Mouse (Mus musculus) bone marrow, adult 2 months (tissue): ENCODE data around the gene Ephx4. TPM values are rescaled to one million over a fixed set of nuclear protein-coding genes. Genes with fewer than 3 reads are reported as not detected.

ENCODE experiments used
- H3K27ac ChIP-seq: fragments of 200-500 bp; 2 replicates; pipeline ENCODE4 v1.5.1; 2012; ENCODE audit warnings: low read depth, mild to moderate bottlenecking, control low read depth, inconsistent platforms, low read length; ENCODE audit not compliant: control insufficient read depth, poor library complexity, insufficient read depth
- H3K4me1 ChIP-seq: fragments of 200-500 bp; 2 replicates; pipeline ENCODE4 v1.6.1; 2011; ENCODE audit warnings: low read length; ENCODE audit not compliant: control insufficient read depth, insufficient read depth
- H3K4me3 ChIP-seq: fragments of 200-500 bp; replicated peaks from 2 replicates; pipeline ENCODE3; 2011; ENCODE audit warnings: mild to moderate bottlenecking, low read depth, low read length, control low read depth; ENCODE audit not compliant: control insufficient read depth
- CTCF ChIP-seq: fragments of 200-500 bp; IDR thresholded peaks from 2 replicates; pipeline ENCODE4 v1.5.1; 2011; ENCODE audit warnings: low read length, control low read depth; ENCODE audit not compliant: control insufficient read depth, insufficient read depth
- POLR2A ChIP-seq: fragments of 200-500 bp; IDR thresholded peaks from 2 replicates; pipeline ENCODE4 v1.6.1; 2011; ENCODE audit warnings: low read depth, mild to moderate bottlenecking, control low read depth, low read length, borderline replicate concordance; ENCODE audit not compliant: control insufficient read depth
- WGBS: fragments of 180-500 bp; shearing (Covaris S2); methylation state at CpG from one replicate; pipeline ENCODE4 v1.1.7; 2018; 5-methylcytosine and 5-hydroxymethylcytosine counted together
- polyA plus RNA-seq: library from polyadenylated mRNA; stranded (reverse); fragments of >200 nt; gene quantifications from 2 replicates; pipeline ENCODE4 v1.2.4, GENCODE M21; 2011; ENCODE audit warnings: low replicate concordance; ENCODE audit not compliant: missing spikeins, insufficient read depth, insufficient read length

Ephx4 gene
- polyA plus RNA-seq, 1 experiment: not detected

DNA sequence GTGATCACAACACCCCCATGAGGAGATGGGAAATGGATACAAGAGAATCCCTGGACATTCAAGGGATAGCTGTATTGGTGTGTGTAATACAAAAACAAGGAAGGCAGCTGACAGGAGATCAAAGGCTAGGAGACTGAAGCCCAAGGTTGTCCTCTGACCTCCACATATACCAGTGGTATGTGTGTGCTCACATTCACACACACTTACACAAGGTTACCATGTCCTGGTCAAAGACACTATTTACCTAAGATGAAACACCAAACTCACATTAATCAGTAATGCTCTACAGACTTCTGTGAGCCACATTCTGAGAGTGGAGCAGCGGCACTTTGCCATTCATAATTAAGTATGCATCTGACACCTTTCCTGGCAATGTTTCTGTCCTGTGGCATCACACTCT, 7.8 kb downstream of the Ephx4 start:
- no peak for TF ChIP-seq POLR2A
- no peak for TF ChIP-seq CTCF
- 83% methylated on average over 1 of the region's 1 CpGs for WGBS
- H3K4me3 ChIP-seq: no peak overlapping the region
- no peak overlapping the region for H3K27ac ChIP-seq
- no peaks in the 10 kb centered on the region for H3K4me1 ChIP-seq

DNA sequence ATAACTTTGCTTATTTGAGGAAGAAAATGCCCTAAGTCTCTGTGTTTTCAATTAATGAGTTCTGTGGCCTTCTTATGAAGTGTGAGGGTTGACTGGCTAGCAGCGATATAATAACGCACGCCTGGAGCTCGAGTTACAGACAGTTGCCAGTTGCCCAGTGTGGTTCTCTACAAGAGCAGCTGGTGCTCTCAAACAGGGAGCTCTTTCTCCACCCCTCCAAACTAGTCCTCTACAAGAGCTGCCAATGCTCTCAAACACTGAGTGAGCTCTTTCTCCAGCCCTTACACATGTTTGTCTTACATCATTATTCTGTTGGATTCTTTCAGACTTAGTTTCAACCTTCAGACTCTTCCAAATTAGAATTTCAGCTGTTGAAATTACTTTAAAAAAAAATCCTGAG, 8.8 kb downstream of the Ephx4 start:
- no peaks in the 10 kb centered on the region for H3K4me1 ChIP-seq
- WGBS: 67% methylated on average over 4 of the region's 4 CpGs
- H3K4me3 ChIP-seq: no peak overlapping the region
- TF ChIP-seq CTCF: no peak
- TF ChIP-seq POLR2A: no peak
- H3K27ac ChIP-seq: no peak overlapping the region

DNA sequence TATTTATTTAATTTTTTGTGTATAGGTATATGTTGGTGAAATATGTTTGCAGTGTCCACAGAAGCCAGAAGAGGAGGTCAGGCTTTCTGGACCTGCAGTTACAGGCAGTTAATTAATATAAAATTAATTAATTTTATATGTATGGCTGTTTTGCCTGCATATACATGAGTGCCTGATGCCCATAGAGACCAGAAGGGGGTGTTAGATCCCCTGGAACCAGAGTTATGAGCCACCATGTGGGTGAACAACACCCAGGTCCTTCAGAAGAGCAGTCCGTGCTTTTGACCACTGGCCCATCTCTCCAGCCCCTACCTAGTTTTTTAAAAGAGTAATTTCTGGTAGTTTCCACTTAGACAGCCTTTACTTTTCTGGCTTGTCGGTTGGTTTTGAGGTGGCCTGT, 9.7 kb downstream of the Ephx4 start:
- 73% methylated on average over 2 of the region's 2 CpGs for WGBS
- no peaks in the 10 kb centered on the region for H3K4me1 ChIP-seq
- H3K27ac ChIP-seq: no peak overlapping the region
- TF ChIP-seq POLR2A: no peak
- no peak for TF ChIP-seq CTCF
- no peak overlapping the region for H3K4me3 ChIP-seq

DNA sequence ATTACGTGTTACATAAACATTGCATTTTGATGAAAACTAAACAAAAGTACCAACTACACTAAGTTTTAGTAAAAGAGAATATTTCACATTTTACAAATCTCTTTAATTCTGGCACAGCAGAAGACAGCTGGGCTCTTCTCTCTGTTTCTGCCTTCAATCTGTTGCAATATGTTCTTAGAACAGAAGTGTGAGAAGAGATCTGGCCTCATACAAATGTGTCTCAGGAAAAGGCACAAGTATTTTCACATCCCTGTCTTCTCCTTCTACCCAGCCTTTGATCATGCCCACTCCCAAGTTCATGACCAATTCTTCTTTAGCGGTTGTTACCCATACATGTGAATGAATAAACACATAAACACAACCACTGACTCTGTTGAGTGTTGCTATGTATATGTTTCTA, 12.6 kb downstream of the Ephx4 start:
- Histone ChIP-seq H3K27ac (no peak overlapping the region), H3K4me1 (no peaks in the 10 kb centered on the region), H3K4me3 (no peak overlapping the region)
- WGBS: 75% methylated on average over 2 of the region's 2 CpGs
- no peak for TF ChIP-seq POLR2A
- TF ChIP-seq CTCF: no peak

DNA sequence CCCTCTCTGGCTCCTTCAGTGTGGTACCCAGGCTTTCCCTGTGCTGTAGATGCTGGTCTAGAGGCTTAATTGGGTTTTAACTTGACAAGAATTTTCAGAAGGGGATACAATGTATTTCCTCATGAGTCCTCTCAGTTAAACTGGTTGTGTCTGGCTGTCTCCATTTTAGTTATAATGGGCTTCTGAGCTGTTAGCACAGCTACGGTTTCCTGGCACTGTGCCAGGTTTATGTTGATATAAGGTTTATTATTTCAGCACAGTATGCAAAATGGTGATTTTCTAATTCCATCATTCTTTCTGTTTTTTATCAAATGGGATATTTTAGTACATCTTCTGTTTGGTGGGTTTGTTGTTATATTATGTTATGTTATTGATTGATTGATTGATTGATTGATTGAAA, 19.1 kb downstream of the Ephx4 start:
- Histone ChIP-seq H3K4me3 (no peak overlapping the region), H3K4me1 (no peaks in the 10 kb centered on the region), H3K27ac (no peak overlapping the region)
- WGBS: 29% methylated on average over 1 of the region's 1 CpGs
- TF ChIP-seq POLR2A (no peak), CTCF (no peak)

DNA sequence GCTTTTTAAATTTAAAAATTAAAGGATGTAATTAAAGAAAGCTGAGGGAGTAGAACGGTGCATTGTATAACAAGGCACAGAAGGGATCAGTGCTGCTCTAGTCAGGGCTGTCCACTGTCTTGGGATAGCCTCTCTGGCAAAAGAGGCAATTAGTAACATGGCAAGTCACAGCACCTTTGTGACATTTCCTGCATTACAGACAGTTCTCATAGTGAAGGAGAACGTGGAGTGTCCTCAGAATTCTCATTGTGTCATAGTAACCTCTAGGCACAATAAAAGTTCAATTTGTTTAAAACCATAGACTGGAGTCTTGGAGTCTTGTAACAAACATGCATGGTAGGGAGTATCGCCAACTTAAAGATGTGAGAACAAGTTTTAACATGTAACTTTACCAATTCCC, 28.7 kb downstream of the Ephx4 start, which contains the start of gene Lpcat2b:
Gene Lpcat2b, plus strand, starts transcription at position 301 of the 400 bp plus-strand sequence.
- Histone ChIP-seq H3K4me1 (no peaks in the 10 kb centered on the region; the same call in 1 of the 2 replicates), H3K27ac (no peak within 1 kb of the TSS), H3K4me3 (no peak within 1 kb of the TSS)
- TF ChIP-seq CTCF (no peak), POLR2A (no peak)
- WGBS: 62% methylated on average over 3 of the region's 3 CpGs

DNA sequence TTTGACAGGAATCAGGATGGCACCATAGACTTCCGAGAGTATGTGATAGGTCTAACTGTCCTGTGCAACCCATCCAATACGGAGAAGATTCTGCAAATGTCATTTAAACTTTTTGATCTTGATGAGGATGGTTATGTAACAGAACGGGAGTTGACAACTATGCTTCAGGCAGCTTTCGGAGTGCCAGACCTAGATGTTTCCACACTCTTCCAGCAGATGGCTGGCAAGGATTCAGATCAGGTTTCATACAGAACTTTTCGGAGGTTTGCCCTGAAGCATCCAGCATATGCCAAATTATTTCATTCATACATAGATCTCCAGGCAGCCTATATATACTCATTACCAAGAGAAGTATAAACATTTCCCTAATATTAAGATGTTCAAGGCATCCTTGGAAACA, 31.5 kb downstream of the Ephx4 start:
- WGBS: 84% methylated on average over 5 of the region's 5 CpGs
- no peak for TF ChIP-seq POLR2A
- no peak for TF ChIP-seq CTCF
- no peak overlapping the region for H3K27ac ChIP-seq
- H3K4me3 ChIP-seq: no peak overlapping the region
- H3K4me1 ChIP-seq: peaks cover 1% of the 10 kb centered on the region; the same call in 1 of the 2 replicates

DNA sequence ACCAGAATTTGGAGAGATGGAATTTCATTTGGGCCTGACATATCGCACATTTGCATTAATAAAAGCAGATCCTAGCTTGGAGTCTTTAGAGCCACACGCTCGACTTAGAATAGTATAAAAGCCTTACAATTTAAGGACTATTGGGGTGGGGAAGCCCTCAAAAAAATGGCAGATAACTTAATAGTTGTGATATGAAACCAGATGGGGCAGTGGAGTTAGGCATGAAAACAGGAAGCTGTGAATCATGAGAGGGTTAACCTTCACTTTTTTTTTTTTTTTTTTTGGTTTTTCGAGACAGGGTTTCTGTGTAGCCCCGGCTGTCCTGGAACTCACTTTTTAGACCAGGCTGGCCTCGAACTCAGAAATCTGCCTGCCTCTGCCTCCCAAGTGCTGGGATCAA, 33.6 kb downstream of the Ephx4 start:
- H3K27ac ChIP-seq: no peak overlapping the region
- 62% methylated on average over 6 of the region's 6 CpGs for WGBS
- no peak overlapping the region for H3K4me3 ChIP-seq
- TF ChIP-seq POLR2A: no peak
- no peak for TF ChIP-seq CTCF
- H3K4me1 ChIP-seq: peaks cover 1% of the 10 kb centered on the region; the same call in 1 of the 2 replicates
